Mouse (Mus musculus): ENCODE data around the gene Adarb1. TPM values are rescaled to one million over a fixed set of nuclear protein-coding genes. Genes with fewer than 3 reads are reported as not detected.

Adarb1 gene
- polyA plus RNA-seq, 1 experiment from 2014 or later = 34.1 TPM

- no peaks in the 10 kb centered on the region for H3K27me3 ChIP-seq (ENCODE audit: control insufficient read depth, insufficient read depth, low read depth, low read length)
- H3K4me1 ChIP-seq (replicated peaks; ENCODE audit: control insufficient read depth, insufficient read depth, low read length) = no peaks in the 10 kb centered on the region
- no peak overlapping the region for H3K4me3 ChIP-seq (ENCODE audit: low read length)
- no peak overlapping the region for H3K4me2 ChIP-seq (ENCODE audit: low read depth, low read length)
- peak; percentile 61; the same call in 1 of the 2 replicates for ATAC-seq (ENCODE audit: low read depth)
- H3K9me3 ChIP-seq (ENCODE audit: control insufficient read depth, low read length) = no peaks in the 10 kb centered on the region
- WGBS = 31% methylated on average over 2 of the region's 2 CpGs
- H3K27ac ChIP-seq (ENCODE audit: low read length) = no peak overlapping the region
- no peak overlapping the region; the same call in 1 of the 2 replicates for H3K9ac ChIP-seq (ENCODE audit: low read length)
- H3K36me3 ChIP-seq (ENCODE audit: control insufficient read depth, insufficient read depth, low read length) = no peaks in the 10 kb centered on the region
Observed at GRCm38 (mm10) chr10:77427610-77428009, 9.5 kb upstream of the Adarb1 start.

DNA sequence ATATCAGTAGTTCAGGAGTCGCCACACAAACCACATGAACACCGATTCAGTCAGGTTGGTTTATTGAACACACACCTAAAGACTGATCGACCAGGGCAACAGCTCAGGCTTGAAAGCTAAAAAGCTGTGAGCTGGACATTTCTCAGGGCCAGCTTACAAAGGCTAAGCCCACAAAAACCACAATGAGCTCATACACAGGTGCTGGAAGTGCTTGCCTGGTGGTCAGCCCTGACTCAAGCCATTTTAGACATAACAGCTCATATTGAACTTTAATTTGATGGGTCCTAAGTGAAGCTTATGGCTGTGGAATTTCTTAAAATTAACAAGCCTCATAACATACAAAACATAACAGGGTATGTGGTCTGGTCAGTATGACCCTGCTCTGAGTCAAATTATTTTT is 2.1 kb upstream of the Adarb1 start:
- Histone ChIP-seq H3K27ac (ENCODE audit: low read length) (no peak overlapping the region), H3K9ac (ENCODE audit: low read length) (no peak overlapping the region), H3K4me2 (ENCODE audit: low read depth, low read length) (no peak overlapping the region), H3K27me3 (ENCODE audit: control insufficient read depth, insufficient read depth, low read depth, low read length) (peaks cover 16% of the 10 kb centered on the region; the same call in 1 of the 2 replicates), H3K36me3 (ENCODE audit: control insufficient read depth, insufficient read depth, low read length) (no peaks in the 10 kb centered on the region), H3K9me3 (ENCODE audit: control insufficient read depth, low read length) (peaks cover 6% of the 10 kb centered on the region; the same call in 1 of the 2 replicates), H3K4me1 (replicated peaks; ENCODE audit: control insufficient read depth, insufficient read depth, low read length) (peaks cover 9% of the 10 kb centered on the region; the same call in 1 of the 2 replicates), H3K4me3 (ENCODE audit: low read length) (no peak overlapping the region)
- 97% methylated on average over 3 of the region's 3 CpGs for whole genome bisulfite sequencing
- ATAC-seq (ENCODE audit: low read depth) = no peak

GRCm38 (mm10) chr10:77417240-77418102 is 599 bp downstream of the Adarb1 start:
- peak overlapping the region; percentile 85 for H3K4me3 ChIP-seq (ENCODE audit: low read length)
- H3K27me3 ChIP-seq (ENCODE audit: control insufficient read depth, insufficient read depth, low read depth, low read length) = peaks cover 16% of the 10 kb centered on the region; the same call in 1 of the 2 replicates
- H3K36me3 ChIP-seq (ENCODE audit: control insufficient read depth, insufficient read depth, low read length) = no peaks in the 10 kb centered on the region
- peak overlapping the region; percentile 10; the same call in 1 of the 2 replicates for H3K27ac ChIP-seq (ENCODE audit: low read length)
- ATAC-seq (ENCODE audit: low read depth) = peak; percentile 75
- H3K9ac ChIP-seq (ENCODE audit: low read length) = peak overlapping the region; percentile 76
- peaks cover 16% of the 10 kb centered on the region for H3K4me1 ChIP-seq (replicated peaks; ENCODE audit: control insufficient read depth, insufficient read depth, low read length)
- H3K4me2 ChIP-seq (ENCODE audit: low read depth, low read length) = peak overlapping the region; percentile 79
- H3K9me3 ChIP-seq (ENCODE audit: control insufficient read depth, low read length) = peaks cover 6% of the 10 kb centered on the region; the same call in 1 of the 2 replicates
- under 1% methylated on average over 59 of the region's 70 CpGs for WGBS

DNA sequence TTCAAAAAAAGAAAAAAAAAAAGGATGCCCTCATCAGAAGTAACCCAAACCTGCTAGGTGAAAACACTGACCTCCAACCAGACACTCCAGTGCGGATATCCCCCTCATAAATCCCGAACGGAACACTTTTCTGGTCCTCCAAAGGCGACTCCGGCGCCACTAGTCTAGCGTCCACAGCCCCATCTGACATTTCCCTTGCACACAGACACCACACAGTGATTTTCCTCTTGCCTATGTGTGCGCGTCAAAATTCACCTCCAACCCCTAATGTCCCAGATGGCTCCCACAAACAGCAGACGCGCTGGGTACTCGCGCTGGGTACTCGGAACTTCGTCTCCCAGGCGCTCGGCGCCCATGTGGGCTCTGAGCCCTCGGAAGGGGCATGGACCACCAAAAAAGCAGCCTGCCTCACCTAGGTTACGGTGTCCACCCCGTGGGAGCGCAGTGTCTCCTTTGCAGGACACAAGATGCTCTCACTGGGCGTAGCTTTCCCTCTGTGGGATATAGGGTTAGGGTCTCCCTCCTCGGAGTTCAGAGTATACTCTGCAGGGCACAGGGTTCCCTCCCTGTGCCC is 1.3 kb downstream of the Adarb1 start:
- Histone ChIP-seq H3K4me2 (ENCODE audit: low read depth, low read length) (peak overlapping the region; percentile 79), H3K9me3 (ENCODE audit: control insufficient read depth, low read length) (peaks cover 6% of the 10 kb centered on the region; the same call in 1 of the 2 replicates), H3K27ac (ENCODE audit: low read length) (no peak overlapping the region), H3K36me3 (ENCODE audit: control insufficient read depth, insufficient read depth, low read length) (no peaks in the 10 kb centered on the region), H3K4me3 (ENCODE audit: low read length) (peak overlapping the region; percentile 85), H3K9ac (ENCODE audit: low read length) (peak overlapping the region; percentile 76), H3K27me3 (ENCODE audit: control insufficient read depth, insufficient read depth, low read depth, low read length) (peaks cover 16% of the 10 kb centered on the region; the same call in 1 of the 2 replicates), H3K4me1 (replicated peaks; ENCODE audit: control insufficient read depth, insufficient read depth, low read length) (peaks cover 16% of the 10 kb centered on the region)
- ATAC-seq (ENCODE audit: low read depth) = peak; percentile 1; the same call in 1 of the 2 replicates
- 5% methylated on average over 24 of the region's 24 CpGs for whole genome bisulfite sequencing

GRCm38 (mm10) chr10:77415867-77416266 is 2.2 kb downstream of the Adarb1 start:
- WGBS = 73% methylated on average over 5 of the region's 5 CpGs
- no peak overlapping the region for H3K27ac ChIP-seq (ENCODE audit: low read length)
- H3K9me3 ChIP-seq (ENCODE audit: control insufficient read depth, low read length) = peaks cover 6% of the 10 kb centered on the region; the same call in 1 of the 2 replicates
- peak overlapping the region; percentile 38 for H3K4me3 ChIP-seq (ENCODE audit: low read length)
- no peak for ATAC-seq (ENCODE audit: low read depth)
- peaks cover 16% of the 10 kb centered on the region for H3K4me1 ChIP-seq (replicated peaks; ENCODE audit: control insufficient read depth, insufficient read depth, low read length)
- no peaks in the 10 kb centered on the region for H3K36me3 ChIP-seq (ENCODE audit: control insufficient read depth, insufficient read depth, low read length)
- peak overlapping the region; percentile 79 for H3K4me2 ChIP-seq (ENCODE audit: low read depth, low read length)
- peak overlapping the region; percentile 47; the same call in 1 of the 2 replicates for H3K9ac ChIP-seq (ENCODE audit: low read length)
- peaks cover 16% of the 10 kb centered on the region; the same call in 1 of the 2 replicates for H3K27me3 ChIP-seq (ENCODE audit: control insufficient read depth, insufficient read depth, low read depth, low read length)

- Histone ChIP-seq H3K36me3 (ENCODE audit: control insufficient read depth, insufficient read depth, low read length) (no peaks in the 10 kb centered on the region), H3K27me3 (ENCODE audit: control insufficient read depth, insufficient read depth, low read depth, low read length) (peaks cover 16% of the 10 kb centered on the region; the same call in 1 of the 2 replicates), H3K4me3 (ENCODE audit: low read length) (no peak overlapping the region), H3K9me3 (ENCODE audit: control insufficient read depth, low read length) (no peaks in the 10 kb centered on the region), H3K27ac (ENCODE audit: low read length) (no peak overlapping the region), H3K4me2 (ENCODE audit: low read depth, low read length) (no peak overlapping the region), H3K9ac (ENCODE audit: low read length) (no peak overlapping the region), H3K4me1 (replicated peaks; ENCODE audit: control insufficient read depth, insufficient read depth, low read length) (peaks cover 12% of the 10 kb centered on the region)
- ATAC-seq (ENCODE audit: low read depth) = no peak
- WGBS = 54% methylated on average over 2 of the region's 2 CpGs
Observed at GRCm38 (mm10) chr10:77413791-77414190, 4.3 kb downstream of the Adarb1 start.

GRCm38 (mm10) chr10:77409154-77409553 is 8.9 kb downstream of the Adarb1 start:
- 54% methylated on average over 2 of the region's 2 CpGs for WGBS
- H3K27ac ChIP-seq (ENCODE audit: low read length) = no peak overlapping the region
- H3K4me1 ChIP-seq (replicated peaks; ENCODE audit: control insufficient read depth, insufficient read depth, low read length) = peaks cover 5% of the 10 kb centered on the region
- no peak overlapping the region for H3K4me2 ChIP-seq (ENCODE audit: low read depth, low read length)
- H3K9me3 ChIP-seq (ENCODE audit: control insufficient read depth, low read length) = no peaks in the 10 kb centered on the region
- ATAC-seq (ENCODE audit: low read depth) = no peak
- no peak overlapping the region for H3K4me3 ChIP-seq (ENCODE audit: low read length)
- no peaks in the 10 kb centered on the region for H3K36me3 ChIP-seq (ENCODE audit: control insufficient read depth, insufficient read depth, low read length)
- no peak overlapping the region for H3K9ac ChIP-seq (ENCODE audit: low read length)
- H3K27me3 ChIP-seq (ENCODE audit: control insufficient read depth, insufficient read depth, low read depth, low read length) = no peaks in the 10 kb centered on the region

GRCm38 (mm10) chr10:77408241-77408640 is 9.8 kb downstream of the Adarb1 start:
- no peaks in the 10 kb centered on the region for H3K4me1 ChIP-seq (replicated peaks; ENCODE audit: control insufficient read depth, insufficient read depth, low read length)
- H3K4me2 ChIP-seq (ENCODE audit: low read depth, low read length) = no peak overlapping the region
- H3K9me3 ChIP-seq (ENCODE audit: control insufficient read depth, low read length) = no peaks in the 10 kb centered on the region
- no peaks in the 10 kb centered on the region for H3K36me3 ChIP-seq (ENCODE audit: control insufficient read depth, insufficient read depth, low read length)
- 77% methylated on average over 9 of the region's 9 CpGs for WGBS
- H3K27ac ChIP-seq (ENCODE audit: low read length) = no peak overlapping the region
- H3K9ac ChIP-seq (ENCODE audit: low read length) = no peak overlapping the region
- no peak for ATAC-seq (ENCODE audit: low read depth)
- no peaks in the 10 kb centered on the region for H3K27me3 ChIP-seq (ENCODE audit: control insufficient read depth, insufficient read depth, low read depth, low read length)
- H3K4me3 ChIP-seq (ENCODE audit: low read length) = no peak overlapping the region

DNA sequence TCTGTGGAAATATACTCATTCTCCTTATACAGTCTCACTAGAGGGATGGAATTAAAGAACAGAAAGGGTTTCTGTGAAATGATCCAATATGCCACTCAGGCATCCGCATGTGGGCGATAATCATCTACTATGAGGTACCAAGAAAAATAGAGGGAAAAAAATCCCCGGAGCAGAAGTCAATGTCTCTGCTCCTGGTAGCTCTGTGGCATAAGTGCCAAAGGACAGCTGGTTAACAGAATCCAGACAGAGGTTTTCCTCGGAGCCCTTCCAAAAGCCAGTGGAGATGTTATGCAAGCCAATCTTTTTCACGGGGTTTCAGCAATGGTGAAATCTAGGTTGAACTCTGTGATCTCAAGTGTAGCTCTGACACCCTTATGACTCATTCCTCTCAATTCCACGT is 11.6 kb downstream of the Adarb1 start:
- no peak overlapping the region for H3K4me3 ChIP-seq (ENCODE audit: low read length)
- ATAC-seq (ENCODE audit: low read depth) = no peak
- H3K4me2 ChIP-seq (ENCODE audit: low read depth, low read length) = no peak overlapping the region
- no peaks in the 10 kb centered on the region for H3K4me1 ChIP-seq (replicated peaks; ENCODE audit: control insufficient read depth, insufficient read depth, low read length)
- H3K27me3 ChIP-seq (ENCODE audit: control insufficient read depth, insufficient read depth, low read depth, low read length) = no peaks in the 10 kb centered on the region
- H3K27ac ChIP-seq (ENCODE audit: low read length) = no peak overlapping the region
- H3K9me3 ChIP-seq (ENCODE audit: control insufficient read depth, low read length) = no peaks in the 10 kb centered on the region
- no peak overlapping the region for H3K9ac ChIP-seq (ENCODE audit: low read length)
- no peaks in the 10 kb centered on the region for H3K36me3 ChIP-seq (ENCODE audit: control insufficient read depth, insufficient read depth, low read length)
- 72% methylated on average over 6 of the region's 6 CpGs for WGBS

All from lung, embryonic 16.5 days (tissue).